Mouse (Mus musculus) CH12.LX (cell line): ENCODE data around the gene Gm20388. TPM values are rescaled to one million over a fixed set of nuclear protein-coding genes. Genes with fewer than 3 reads are reported as not detected.
A peak's percentile ranks its signal among the peaks of the same experiment; 100 is the strongest.

Experiments used
- DNase-seq: peaks from one replicate; pipeline ENCODE4 v3.0.0-alpha.2; 2013; ENCODE audit errors: extremely low read depth
- H3K27ac ChIP-seq: 2 replicates; pipeline ENCODE4 v1.5.1; 2012; ENCODE audit warnings: low read depth, mild to moderate bottlenecking, control low read depth, moderate library complexity; ENCODE audit not compliant: insufficient read depth
- H3K27me3 ChIP-seq: replicated peaks from 2 replicates; pipeline ENCODE3; 2012; ENCODE audit warnings: inconsistent platforms
- H3K36me3 ChIP-seq, 2 experiments: replicated peaks in 1 of 2; 2 replicates each; pipeline versions ENCODE3 to v1.6.1; 2012; ENCODE audit warnings: inconsistent platforms in 1 of 2, low read length in 1 of 2, mild to moderate bottlenecking in 1 of 2, mixed read lengths in 1 of 2, moderate library complexity in 1 of 2; ENCODE audit not compliant: control insufficient read depth in 1 of 2, insufficient read depth in 1 of 2
- H3K4me1 ChIP-seq, 2 experiments: 2 replicates each; pipeline ENCODE4 v1.6.1; 2012; ENCODE audit warnings: inconsistent platforms in 1 of 2, moderate library complexity in 1 of 2; ENCODE audit not compliant: insufficient read depth in 2 of 2, control insufficient read depth in 1 of 2
- H3K4me2 ChIP-seq: 2 replicates; pipeline ENCODE4 v1.6.1; 2012; ENCODE audit warnings: low read depth, mild to moderate bottlenecking, control low read depth; ENCODE audit not compliant: poor library complexity, insufficient read depth, severe bottlenecking
- H3K4me3 ChIP-seq, 3 experiments: fragments of 150-350 bp in 1 of 3; sonication (generic) in 1 of 3; replicated peaks in 1 of 3; 2 replicates each; pipeline versions ENCODE3 to v1.5.1; 2011 to 2012; ENCODE audit warnings: low read depth in 2 of 3, low read length in 2 of 3, mild to moderate bottlenecking in 2 of 3, moderate library complexity in 2 of 3, control low read depth in 1 of 3, improper control_type of control experiment in 1 of 3, inconsistent platforms in 1 of 3, mixed read lengths in 1 of 3; ENCODE audit not compliant: poor library complexity in 1 of 3
- H3K79me2 ChIP-seq: replicated peaks from 2 replicates; pipeline ENCODE4 v1.6.1; 2012; ENCODE audit warnings: mild to moderate bottlenecking, moderate library complexity; ENCODE audit not compliant: control insufficient read depth, poor library complexity, insufficient read depth, severe bottlenecking; ENCODE audit errors: extremely low read depth
- H3K9ac ChIP-seq: 2 replicates; pipeline ENCODE4 v1.6.1; 2012; ENCODE audit warnings: low read depth, mild to moderate bottlenecking, control low read depth, moderate library complexity; ENCODE audit not compliant: insufficient read depth
- H3K9me3 ChIP-seq: replicated peaks from 2 replicates; pipeline ENCODE3; 2012; ENCODE audit warnings: low read length, inconsistent platforms, mixed read lengths
- CHD1 ChIP-seq: IDR thresholded peaks from 2 replicates; pipeline ENCODE4 v1.6.1; 2012; ENCODE audit warnings: low read depth, low read length, improper control_type of control experiment, inconsistent platforms
- CHD2 ChIP-seq: IDR thresholded peaks from 2 replicates; pipeline ENCODE4 v1.6.1; 2011; ENCODE audit warnings: low read length, improper control_type of control experiment
- CTCF ChIP-seq, 2 experiments: IDR thresholded peaks in 1 of 2; conservative IDR thresholded peaks in 1 of 2; 2 replicates each; pipeline ENCODE4 v1.5.1; 2011 to 2012; ENCODE audit warnings: low read depth in 2 of 2, low read length in 2 of 2, improper control_type of control experiment in 1 of 2, inconsistent platforms in 1 of 2, mild to moderate bottlenecking in 1 of 2, moderate library complexity in 1 of 2
- ELF1 ChIP-seq: IDR thresholded peaks from 2 replicates; pipeline ENCODE4 v1.6.1; 2014; ENCODE audit warnings: low read depth, mild to moderate bottlenecking, inconsistent platforms, low read length, improper control_type of control experiment
- EP300 ChIP-seq: IDR thresholded peaks from 2 replicates; pipeline ENCODE4 v1.6.1; 2011; ENCODE audit warnings: low read length, improper control_type of control experiment
- HCFC1 ChIP-seq: IDR thresholded peaks from 2 replicates; pipeline ENCODE4 v1.6.1; 2012; ENCODE audit warnings: low read depth, mild to moderate bottlenecking, inconsistent platforms, low read length, improper control_type of control experiment
- IRF4 ChIP-seq: IDR thresholded peaks from 2 replicates; pipeline ENCODE4 v1.6.1; 2014; ENCODE audit warnings: low read depth, mild to moderate bottlenecking, inconsistent platforms, low read length, improper control_type of control experiment
- JUND ChIP-seq: conservative IDR thresholded peaks from 2 replicates; pipeline ENCODE4 v1.6.1; 2011; ENCODE audit warnings: low read depth, low read length, improper control_type of control experiment
- KAT2A ChIP-seq: IDR thresholded peaks from 2 replicates; pipeline ENCODE4 v1.6.1; 2012; ENCODE audit warnings: low read length, improper control_type of control experiment, inconsistent platforms; ENCODE audit not compliant: insufficient replicate concordance
- MAFK ChIP-seq: IDR thresholded peaks from 2 replicates; pipeline ENCODE4 v1.6.1; 2011; ENCODE audit warnings: low read length, improper control_type of control experiment; ENCODE audit not compliant: insufficient replicate concordance
- MAZ ChIP-seq: IDR thresholded peaks from 2 replicates; pipeline ENCODE4 v1.6.1; 2012; ENCODE audit warnings: low read depth, mild to moderate bottlenecking, inconsistent platforms, low read length, improper control_type of control experiment, moderate library complexity
- MEF2A ChIP-seq: IDR thresholded peaks from 2 replicates; pipeline ENCODE4 v1.6.1; 2014; ENCODE audit warnings: low read depth, mild to moderate bottlenecking, inconsistent platforms, low read length, improper control_type of control experiment, borderline replicate concordance
- MYC ChIP-seq: IDR thresholded peaks from 2 replicates; pipeline ENCODE4 v1.6.1; 2011; ENCODE audit warnings: low read depth, mild to moderate bottlenecking, improper control_type of control experiment, low read length
- PAX5 ChIP-seq: IDR thresholded peaks from 2 replicates; pipeline ENCODE4 v1.6.1; 2012; ENCODE audit warnings: low read length, inconsistent platforms, mixed read lengths
- POLR2A ChIP-seq: IDR thresholded peaks from 2 replicates; pipeline ENCODE4 v1.6.1; 2011; ENCODE audit warnings: low read depth, mild to moderate bottlenecking, improper control_type of control experiment, low read length
- POLR2AphosphoS2 ChIP-seq: IDR thresholded peaks from 2 replicates; pipeline ENCODE4 v1.6.1; 2011; ENCODE audit warnings: low read depth, low read length, improper control_type of control experiment
- SIN3A ChIP-seq: IDR thresholded peaks from 2 replicates; pipeline ENCODE4 v1.6.1; 2012; ENCODE audit warnings: low read length, improper control_type of control experiment, inconsistent platforms
- UBTF ChIP-seq: IDR thresholded peaks from 2 replicates; pipeline ENCODE4 v1.6.1; 2012; ENCODE audit warnings: low read depth, mild to moderate bottlenecking, inconsistent platforms, low read length, improper control_type of control experiment, moderate library complexity
- ZC3H11A ChIP-seq: IDR thresholded peaks from 2 replicates; pipeline ENCODE4 v1.6.1; 2012; ENCODE audit warnings: low read depth, mild to moderate bottlenecking, inconsistent platforms, low read length, improper control_type of control experiment
- ZKSCAN1 ChIP-seq: IDR thresholded peaks from 2 replicates; pipeline ENCODE4 v1.6.1; 2012; ENCODE audit warnings: low read depth, inconsistent platforms, low read length, improper control_type of control experiment, borderline replicate concordance
- ZMIZ1 ChIP-seq: IDR thresholded peaks from 2 replicates; pipeline ENCODE4 v1.6.1; 2012; ENCODE audit warnings: low read depth, mild to moderate bottlenecking, inconsistent platforms, low read length, improper control_type of control experiment
- dilution Hi-C: fragments of 300-500 bp; cut with MboI; formaldehyde crosslinking; loops from 2 replicates; pipeline ENCODE4 v1.14.3; 2020; ENCODE audit warnings: low sequenced_read_pairs; ENCODE audit not compliant: extremely low pct_unique_long_range_greater_than_20kb, extremely low pct_ligation_motif_present
- in situ Hi-C: fragments of 300-500 bp; cut with MboI; formaldehyde crosslinking; loops from 3 replicates; pipeline ENCODE4 v1.14.3; 2019; ENCODE audit warnings: low sequenced_read_pairs, low pct_ligation_motif_present, low pct_unique_long_range_greater_than_20kb, mixed read lengths
- polyA plus RNA-seq: library from polyadenylated mRNA; unstranded; fragments of >175 nt; gene quantifications from 2 replicates; pipeline ENCODE4 v1.2.1, GENCODE M21; 2012; ENCODE audit warnings: low read depth; ENCODE audit not compliant: insufficient read length
- total RNA-seq, 2 experiments: library from RNA; depleted of rRNA; stranded (reverse); fragments of 300-350 nt in 1 of 2; fragments of >200 nt in 1 of 2; gene quantifications; 2 replicates each; pipeline ENCODE4 v1.2.3; 2012 to 2014

Gm20388 gene
- total and polyA plus RNA-seq, 3 experiments = 14.8 to 26.3 (median 22.2) TPM

DNA sequence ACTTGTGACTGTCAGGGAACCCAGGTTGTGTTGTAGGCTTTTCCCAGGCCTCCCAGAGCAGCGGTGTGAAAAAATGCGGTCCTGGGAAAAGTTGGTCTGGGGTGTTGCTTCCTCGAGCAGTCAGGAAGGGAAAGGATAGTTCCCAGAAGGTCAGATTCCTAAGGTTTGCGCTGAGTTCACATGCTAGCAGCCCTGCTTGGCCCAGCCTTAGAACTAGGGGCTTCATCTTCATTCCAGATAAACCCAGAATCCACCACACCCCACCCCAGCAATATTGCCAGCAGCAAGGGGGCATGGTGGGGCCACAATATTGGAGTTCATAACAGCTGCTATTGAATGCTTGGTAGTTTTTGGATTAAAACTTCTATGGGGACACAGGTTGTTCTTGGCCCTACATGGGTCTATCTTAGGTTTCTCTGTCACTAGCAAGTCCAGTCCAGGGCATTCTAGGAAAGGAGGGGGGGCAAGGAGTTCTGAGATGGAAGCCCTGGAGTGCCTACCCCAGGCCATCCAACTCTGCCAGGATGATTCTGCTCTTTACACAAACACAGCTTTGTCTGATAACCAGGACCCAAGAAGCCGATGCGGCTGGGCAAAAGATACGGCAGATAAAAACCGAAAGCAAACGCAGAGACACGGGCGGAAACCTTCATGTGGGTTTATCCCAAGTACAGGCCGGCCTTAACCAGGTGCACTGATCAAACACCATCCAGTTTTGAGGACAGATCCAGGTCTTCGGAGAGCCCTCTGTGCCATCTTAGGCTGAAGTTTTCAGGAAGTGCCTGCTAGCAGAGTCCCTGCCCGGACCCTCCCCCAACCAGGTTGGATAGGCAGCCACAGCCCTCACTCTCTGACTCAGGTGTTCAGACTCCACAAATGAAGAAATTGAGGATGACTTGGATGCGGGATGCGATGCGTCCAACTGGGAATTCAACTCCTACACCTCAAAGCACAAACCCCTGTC, 1210.1 kb downstream of the Gm20388 start:
- dilution Hi-C loops = no loop called here
- DNase-seq = no peak
- TF ChIP-seq ELF1 (0 out of 2 replicates have a peak, but pooled peaks have one; percentile 27), HCFC1 (no peak)
- TF ChIP-seq, all 38 proteins: peak for 1
- H3K4me3 ChIP-seq = no peak overlapping the region
- in situ Hi-C loops = no loop called here
- no peak overlapping the region for H3K27ac ChIP-seq
- H3K9me3 ChIP-seq = peaks cover 22% of the 10 kb centered on the region
- peaks cover 60% of the 10 kb centered on the region for H3K27me3 ChIP-seq
- no peaks in the 10 kb centered on the region for H3K36me3 ChIP-seq
- H3K4me2 ChIP-seq = no peak overlapping the region; the same call in 1 of the 2 replicates
- no peak overlapping the region for H3K9ac ChIP-seq
- H3K79me2 ChIP-seq = no peaks in the 10 kb centered on the region
- peaks cover 7 to 14% of the 10 kb centered on the region in 2 experiments for H3K4me1 ChIP-seq

DNA sequence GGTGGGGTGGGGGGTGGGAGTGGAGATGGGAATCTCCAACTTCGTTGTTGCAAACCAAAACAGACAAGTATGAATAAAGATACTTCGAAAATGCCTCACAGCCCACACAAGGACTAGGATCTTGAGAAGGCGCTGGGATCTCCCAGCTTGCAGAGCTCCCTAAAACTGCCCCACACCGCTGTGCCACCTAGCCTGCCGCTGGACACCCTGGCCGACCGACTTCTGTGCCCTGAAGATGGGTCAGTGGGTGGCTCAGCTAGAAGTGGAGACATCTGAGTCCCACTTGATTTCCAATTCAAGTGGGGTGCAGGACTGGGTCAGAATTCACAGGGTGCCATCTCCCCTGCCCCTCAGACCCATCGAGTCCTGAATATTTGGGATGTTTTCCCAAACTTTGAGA, 1211.1 kb downstream of the Gm20388 start:
- Histone ChIP-seq H3K27ac (no peak overlapping the region), H3K9me3 (peaks cover 13% of the 10 kb centered on the region), H3K4me2 (no peak overlapping the region), H3K79me2 (no peaks in the 10 kb centered on the region), H3K9ac (no peak overlapping the region), H3K36me3 (no peaks in the 10 kb centered on the region), H3K4me3 (no peak overlapping the region), H3K4me1 (peaks cover 7 to 14% of the 10 kb centered on the region in 2 experiments), H3K27me3 (peaks cover 64% of the 10 kb centered on the region)
- no peak for DNase-seq
- in situ Hi-C loops = no loop called here
- dilution Hi-C loops = no loop called here
- TF ChIP-seq POLR2AphosphoS2 (no peak), SIN3A (no peak), CHD1 (no peak), MYC (no peak), ELF1 (no peak), IRF4 (no peak), KAT2A (no peak), POLR2A (no peak), MAFK (no peak), MEF2A (no peak), ZC3H11A (no peak), PAX5 (no peak), JUND (no peak), CHD2 (no peak), ZKSCAN1 (no peak), ZMIZ1 (no peak), CTCF (conservative IDR thresholded peaks at IDR 0.05 in 1 of 2, IDR thresholded peaks at IDR 0.05 in 1 of 2; ENCODE audit: low read depth in 2 of 2, low read length in 2 of 2) (no peak), MAZ (no peak), UBTF (no peak), EP300 (no peak)
